Mouse (Mus musculus): ENCODE results near the gene Rora. TPM values are rescaled to one million over a fixed set of nuclear protein-coding genes. Genes with fewer than 3 reads are reported as not detected.

The Rora gene
- polyA plus RNA-seq, 1 experiment from 2014 or later, result 7.5 TPM

GRCm38 (mm10) chr9:69028177-69028576 lies 374.6 kb downstream of the Rora start:
- WGBS, result 78% methylated on average over 4 of the region's 4 CpGs
- no peaks in the 10 kb centered on the region for H3K9me3 ChIP-seq (ENCODE audit: control insufficient read depth, low read length)
- H3K9ac ChIP-seq (ENCODE audit: low read length), result no peak overlapping the region
- DNase-seq (ENCODE audit: low spot score) (no peak), ATAC-seq (ENCODE audit: low FRiP score, low TSS enrichment) (no peak)
- no peak overlapping the region for H3K4me3 ChIP-seq (ENCODE audit: low read depth, low read length)
- no peaks in the 10 kb centered on the region for H3K4me1 ChIP-seq (replicated peaks; ENCODE audit: control insufficient read depth, insufficient read depth)
- H3K4me2 ChIP-seq (replicated peaks; ENCODE audit: low read depth), result no peak overlapping the region
- no peaks in the 10 kb centered on the region for H3K36me3 ChIP-seq (ENCODE audit: control insufficient read depth, insufficient read depth, low read length)
- TF ChIP-seq EP300 (optimal IDR thresholded peaks at IDR 0.05) (no peak), CTCF (IDR thresholded peaks at IDR 0.05; ENCODE audit: low read depth) (no peak)
- H3K27ac ChIP-seq (replicated peaks), result no peak overlapping the region
- no peaks in the 10 kb centered on the region for H3K27me3 ChIP-seq (ENCODE audit: control insufficient read depth, insufficient read depth, low read length)

- Histone ChIP-seq H3K27ac (replicated peaks) (no peak overlapping the region), H3K4me2 (replicated peaks; ENCODE audit: low read depth) (no peak overlapping the region), H3K9ac (ENCODE audit: low read length) (no peak overlapping the region), H3K4me3 (ENCODE audit: low read depth, low read length) (no peak overlapping the region), H3K27me3 (ENCODE audit: control insufficient read depth, insufficient read depth, low read length) (no peaks in the 10 kb centered on the region), H3K9me3 (ENCODE audit: control insufficient read depth, low read length) (no peaks in the 10 kb centered on the region), H3K36me3 (ENCODE audit: control insufficient read depth, insufficient read depth, low read length) (no peaks in the 10 kb centered on the region), H3K4me1 (replicated peaks; ENCODE audit: control insufficient read depth, insufficient read depth) (no peaks in the 10 kb centered on the region)
- no peak for DNase-seq (ENCODE audit: low spot score)
- 85% methylated on average over 10 of the region's 10 CpGs for WGBS
- TF ChIP-seq CTCF (IDR thresholded peaks at IDR 0.05; ENCODE audit: low read depth), result no peak
- no peak for TF ChIP-seq EP300 (optimal IDR thresholded peaks at IDR 0.05)
- no peak for ATAC-seq (ENCODE audit: low FRiP score, low TSS enrichment)
Measured at GRCm38 (mm10) chr9:69034301-69034871, 380.8 kb downstream of the Rora start.

DNA sequence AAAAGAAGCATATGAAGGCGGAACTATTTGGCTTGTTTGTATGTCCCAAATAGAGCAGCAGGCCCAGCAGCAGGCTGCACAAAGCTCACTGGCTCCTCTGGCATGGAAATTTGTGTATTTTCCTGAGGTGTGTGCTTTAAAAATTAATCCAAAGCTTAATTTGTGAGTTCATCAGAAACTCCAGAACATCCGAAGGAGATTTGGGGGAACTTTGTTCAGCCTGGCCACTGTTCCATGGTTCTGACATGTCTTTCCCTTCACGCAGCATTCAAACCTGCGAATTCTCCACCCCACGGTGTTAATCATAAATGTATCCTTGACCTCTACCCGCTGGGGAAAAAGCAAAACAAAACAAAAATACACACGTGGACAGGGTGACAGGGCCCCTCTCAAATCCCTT lies 381.9 kb downstream of the Rora start:
- H3K4me1 ChIP-seq (replicated peaks; ENCODE audit: control insufficient read depth, insufficient read depth), result no peaks in the 10 kb centered on the region
- no peak overlapping the region for H3K9ac ChIP-seq (ENCODE audit: low read length)
- H3K9me3 ChIP-seq (ENCODE audit: control insufficient read depth, low read length), result no peaks in the 10 kb centered on the region
- TF ChIP-seq CTCF (IDR thresholded peaks at IDR 0.05; ENCODE audit: low read depth) (no peak), EP300 (optimal IDR thresholded peaks at IDR 0.05) (no peak)
- WGBS, result 76% methylated on average over 7 of the region's 7 CpGs
- DNase-seq (ENCODE audit: low spot score) (no peak), ATAC-seq (ENCODE audit: low FRiP score, low TSS enrichment) (no peak)
- no peaks in the 10 kb centered on the region for H3K27me3 ChIP-seq (ENCODE audit: control insufficient read depth, insufficient read depth, low read length)
- no peak overlapping the region for H3K27ac ChIP-seq (replicated peaks)
- no peak overlapping the region for H3K4me2 ChIP-seq (replicated peaks; ENCODE audit: low read depth)
- H3K4me3 ChIP-seq (ENCODE audit: low read depth, low read length), result no peak overlapping the region
- no peaks in the 10 kb centered on the region for H3K36me3 ChIP-seq (ENCODE audit: control insufficient read depth, insufficient read depth, low read length)

DNA sequence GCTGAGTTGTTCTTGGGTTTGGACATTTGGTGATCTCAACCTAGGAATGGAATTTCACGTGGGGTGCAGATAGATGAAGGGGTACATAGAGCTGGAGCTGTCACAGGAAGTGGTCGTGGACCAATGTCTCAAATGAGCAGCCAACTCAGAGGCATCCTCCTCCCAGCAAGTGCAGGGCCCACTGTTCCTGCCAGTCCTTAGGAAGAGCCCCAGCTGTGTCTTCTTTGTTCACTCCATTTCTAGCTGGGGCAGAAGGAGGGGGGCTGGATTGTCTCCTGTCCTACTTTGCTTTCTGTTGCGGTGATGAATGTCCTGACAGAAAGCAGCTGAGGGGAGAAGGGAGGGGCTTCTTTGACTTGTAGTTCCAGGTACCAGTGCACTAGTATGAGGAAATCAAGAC lies 382.7 kb downstream of the Rora start:
- DNase-seq (ENCODE audit: low spot score) (no peak), ATAC-seq (ENCODE audit: low FRiP score, low TSS enrichment) (no peak)
- H3K4me2 ChIP-seq (replicated peaks; ENCODE audit: low read depth), result no peak overlapping the region
- no peak overlapping the region for H3K27ac ChIP-seq (replicated peaks)
- TF ChIP-seq EP300 (optimal IDR thresholded peaks at IDR 0.05), result no peak
- no peak for TF ChIP-seq CTCF (IDR thresholded peaks at IDR 0.05; ENCODE audit: low read depth)
- no peaks in the 10 kb centered on the region for H3K36me3 ChIP-seq (ENCODE audit: control insufficient read depth, insufficient read depth, low read length)
- H3K4me3 ChIP-seq (ENCODE audit: low read depth, low read length), result no peak overlapping the region
- 52% methylated on average over 3 of the region's 3 CpGs for WGBS
- no peaks in the 10 kb centered on the region for H3K9me3 ChIP-seq (ENCODE audit: control insufficient read depth, low read length)
- no peaks in the 10 kb centered on the region for H3K4me1 ChIP-seq (replicated peaks; ENCODE audit: control insufficient read depth, insufficient read depth)
- H3K27me3 ChIP-seq (ENCODE audit: control insufficient read depth, insufficient read depth, low read length), result no peaks in the 10 kb centered on the region
- no peak overlapping the region for H3K9ac ChIP-seq (ENCODE audit: low read length)

DNA sequence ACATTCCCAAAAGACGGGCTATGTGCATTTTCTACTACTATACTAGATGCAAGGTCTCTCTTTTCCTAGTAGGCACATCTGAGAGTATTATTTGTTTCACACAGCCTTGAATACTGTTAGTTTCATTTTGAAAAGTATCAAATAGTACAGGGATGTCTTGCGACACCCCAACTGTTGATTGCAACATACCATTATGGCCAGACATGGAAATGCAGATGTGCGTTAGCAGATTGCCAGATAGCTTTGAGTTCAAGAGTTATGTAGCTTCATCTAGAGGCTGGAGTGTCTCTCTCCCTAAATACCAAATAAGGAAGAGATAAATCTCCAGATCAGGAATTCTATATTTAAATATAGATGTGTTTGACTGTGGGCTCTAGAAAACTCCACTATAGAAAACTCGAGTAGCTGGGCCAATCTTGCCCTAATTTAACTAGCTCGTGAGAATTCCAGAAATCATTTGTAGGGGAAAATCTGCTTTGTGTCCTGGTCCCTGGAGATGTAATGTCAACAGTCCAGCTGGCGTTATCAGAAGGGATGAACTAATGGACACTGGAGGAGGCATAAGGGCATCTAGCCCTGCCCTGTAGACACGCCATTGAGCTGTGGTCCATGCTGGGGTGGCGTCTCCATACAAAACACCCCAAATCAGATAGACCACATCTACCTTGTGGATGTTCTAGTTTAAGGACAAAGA lies 390.5 kb downstream of the Rora start:
- Histone ChIP-seq H3K36me3 (ENCODE audit: control insufficient read depth, insufficient read depth, low read length) (no peaks in the 10 kb centered on the region), H3K27ac (replicated peaks) (0 out of 2 replicates have a peak overlapping the region, but pooled peaks have one; percentile 8), H3K27me3 (ENCODE audit: control insufficient read depth, insufficient read depth, low read length) (no peaks in the 10 kb centered on the region), H3K4me2 (replicated peaks; ENCODE audit: low read depth) (no peak overlapping the region), H3K4me1 (replicated peaks; ENCODE audit: control insufficient read depth, insufficient read depth) (no peaks in the 10 kb centered on the region), H3K4me3 (ENCODE audit: low read depth, low read length) (no peak overlapping the region), H3K9me3 (ENCODE audit: control insufficient read depth, low read length) (no peaks in the 10 kb centered on the region), H3K9ac (ENCODE audit: low read length) (no peak overlapping the region)
- TF ChIP-seq CTCF (IDR thresholded peaks at IDR 0.05; ENCODE audit: low read depth) (no peak), EP300 (optimal IDR thresholded peaks at IDR 0.05) (no peak)
- WGBS, result 75% methylated on average over 8 of the region's 8 CpGs
- no peak for DNase-seq (ENCODE audit: low spot score)
- ATAC-seq (ENCODE audit: low FRiP score, low TSS enrichment), result no peak

GRCm38 (mm10) chr9:69044614-69045133 lies 391.1 kb downstream of the Rora start:
- Histone ChIP-seq H3K27ac (replicated peaks) (no peak overlapping the region), H3K36me3 (ENCODE audit: control insufficient read depth, insufficient read depth, low read length) (no peaks in the 10 kb centered on the region), H3K4me3 (ENCODE audit: low read depth, low read length) (no peak overlapping the region), H3K27me3 (ENCODE audit: control insufficient read depth, insufficient read depth, low read length) (no peaks in the 10 kb centered on the region), H3K4me1 (replicated peaks; ENCODE audit: control insufficient read depth, insufficient read depth) (no peaks in the 10 kb centered on the region), H3K4me2 (replicated peaks; ENCODE audit: low read depth) (no peak overlapping the region), H3K9me3 (ENCODE audit: control insufficient read depth, low read length) (no peaks in the 10 kb centered on the region), H3K9ac (ENCODE audit: low read length) (no peak overlapping the region)
- TF ChIP-seq EP300 (optimal IDR thresholded peaks at IDR 0.05) (no peak), CTCF (IDR thresholded peaks at IDR 0.05; ENCODE audit: low read depth) (no peak)
- no peak for DNase-seq (ENCODE audit: low spot score)
- WGBS, result 81% methylated on average over 7 of the region's 7 CpGs
- ATAC-seq (ENCODE audit: low FRiP score, low TSS enrichment), result no peak

All from stomach, postnatal 0 days (tissue).